Mouse (Mus musculus) midbrain, embryonic 10.5 days (tissue): Measurements from ENCODE around the gene Casc1. TPM values are rescaled to one million over a fixed set of nuclear protein-coding genes. Genes with fewer than 3 reads are reported as not detected.

ENCODE experiments used
- DNase-seq: peaks from one replicate; pipeline ENCODE4 v3.0.0-alpha.2; 2017; ENCODE audit warnings: low spot score
- H3K27ac ChIP-seq: fragments of 300-500 bp; sonication (generic); replicated peaks from 2 replicates; pipeline ENCODE4 v1.5.1; 2016; ENCODE audit warnings: mild to moderate bottlenecking
- H3K27me3 ChIP-seq: fragments of 300-500 bp; sonication (generic); 2 replicates; pipeline ENCODE4 v1.6.1; 2016; ENCODE audit warnings: low read depth, mild to moderate bottlenecking; ENCODE audit not compliant: poor library complexity, severe bottlenecking
- H3K36me3 ChIP-seq: fragments of 300-500 bp; sonication (generic); 2 replicates; pipeline ENCODE4 v1.6.1; 2016; ENCODE audit warnings: mild to moderate bottlenecking, moderate library complexity
- H3K4me1 ChIP-seq: fragments of 300-500 bp; sonication (generic); 2 replicates; pipeline ENCODE4 v1.6.1; 2016
- H3K4me3 ChIP-seq: fragments of 300-500 bp; sonication (generic); 2 replicates; pipeline ENCODE4 v1.5.1; 2016; ENCODE audit warnings: mild to moderate bottlenecking, moderate library complexity
- H3K9me3 ChIP-seq: fragments of 300-500 bp; sonication (generic); replicated peaks from 2 replicates; pipeline ENCODE4 v1.6.1; 2016; ENCODE audit warnings: mild to moderate bottlenecking
- WGBS: fragments of 180-500 bp; shearing (Covaris S2); methylation state at CpG from one replicate; pipeline ENCODE4 v1.1.7; 2016; 5-methylcytosine and 5-hydroxymethylcytosine counted together
- polyA plus RNA-seq: library from polyadenylated mRNA; unstranded; fragments of >200 nt; fragmentation: Nextera tagmentation; extraction: Ambion mirVana; gene quantifications from 2 replicates; pipeline ENCODE4 v1.2.1, GENCODE M21; 2016

Casc1 gene
- polyA plus RNA-seq, 1 experiment from 2014 or later = 0.38 TPM

- Histone ChIP-seq H3K27ac (no peak overlapping the region), H3K4me3 (no peak overlapping the region), H3K4me1 (peaks cover 15% of the 10 kb centered on the region), H3K27me3 (peaks cover 17% of the 10 kb centered on the region), H3K9me3 (no peaks in the 10 kb centered on the region; the same call in 1 of the 2 replicates), H3K36me3 (no peaks in the 10 kb centered on the region)
- WGBS = 70% methylated on average over 7 of the region's 7 CpGs
- DNase-seq = no peak
These were observed 85.2 kb downstream of the Casc1 start for GRCm38 (mm10) chr6:145125591-145126113.

Other genes starting within 250 kb of the Casc1 start
- 139 and 149 TPM in 2 replicates for gene Bcat1, start 134.8 kb downstream of the Casc1 start, polyA plus RNA-seq
- 1.7 and 2.6 TPM in 2 replicates for gene Lrmp, start 95.4 kb downstream of the Casc1 start, polyA plus RNA-seq
- gene Etfrf1, start 129 bp upstream of the Casc1 start, polyA plus RNA-seq = 36.6 and 41.4 TPM in 2 replicates
- gene Kras, start 39.2 kb upstream of the Casc1 start, polyA plus RNA-seq = 97.6 and 102 TPM in 2 replicates